Mouse (Mus musculus) lung, postnatal 0 days (tissue): ENCODE results near the gene Pard3b.

Experiments
- CTCF ChIP-seq: IDR thresholded peaks from 2 replicates; pipeline ENCODE4 v1.5.1; 2016; ENCODE audit warnings: antibody characterized with exemption, mild to moderate bottlenecking
- EP300 ChIP-seq: IDR thresholded peaks from 2 replicates; pipeline ENCODE4 v1.6.1; 2016; ENCODE audit warnings: antibody characterized with exemption, mild to moderate bottlenecking, control low read depth

- TF ChIP-seq CTCF (no peak), EP300 (no peak)
These were observed 615.7 kb downstream of the Pard3b start for GRCm38 (mm10) chr1:62254316-62254715.
